Mouse (Mus musculus): ENCODE results near the gene Vmn1r221.

- TF ChIP-seq POLR2A (IDR thresholded peaks at IDR 0.05; ENCODE audit: borderline replicate concordance, low read depth, low read length) = no peak
- TF ChIP-seq CTCF (IDR thresholded peaks at IDR 0.05; ENCODE audit: low read depth, low read length) = no peak
Observed at GRCm38 (mm10) chr13:23187875-23188274, 26.1 kb upstream of the Vmn1r221 start, which contains the start of gene Vmn1r220.
